ENCODE assay signal across 12 mouse cellular contexts in genomic region chr10:84886785-84887184, GRCm38 (mm10). TPM values are rescaled to one million over a fixed set of nuclear protein-coding genes. Genes with fewer than 3 reads are reported as not detected.
DNase-seq lines count a peak whose midpoint lies in the region; ATAC-seq and TF ChIP-seq lines count a peak whose summit lies in the region.
"Had no signal": no experiment of that assay in that cellular context is flagged by ENCODE, and none has a peak within 500 bp of the region (broad histone marks: within the 10 kb centered on the region; RNA-seq: fewer than 3 reads in every experiment).

No protein-coding gene starts in this region.

- no peaks in the 10 kb centered on the region; the same call in 1 of the 2 replicates for H3K27me3 ChIP-seq in lung, embryonic 15.5 days
- H3K27me3 ChIP-seq in intestine, postnatal 0 days (replicated peaks; ENCODE audit: control insufficient read depth, insufficient read depth, low read length): no peaks in the 10 kb centered on the region
- H3K27me3 ChIP-seq in stomach, embryonic 16.5 days (ENCODE audit: control insufficient read depth, insufficient read depth, low read length): no peaks in the 10 kb centered on the region
- H3K27me3 ChIP-seq: embryonic facial prominence, embryonic 13.5 days; limb, embryonic 13.5 days had no signal

- peak; percentile 19; the same call in 1 of the 2 replicates for ATAC-seq in lung, embryonic 15.5 days (ENCODE audit: borderline replicate concordance, extremely low read depth, low FRiP score, low TSS enrichment)
- ATAC-seq in intestine, postnatal 0 days: no peak
- ATAC-seq in stomach, embryonic 16.5 days (ENCODE audit: insufficient read depth, low FRiP score): no peak
- ATAC-seq: forebrain, embryonic 14.5 days had no signal

- H3K9ac ChIP-seq in lung, embryonic 15.5 days: no peak overlapping the region
- H3K9ac ChIP-seq in intestine, postnatal 0 days (ENCODE audit: low read depth, low read length): no peak overlapping the region
- peak overlapping the region; percentile 44; the same call in 1 of the 2 replicates for H3K9ac ChIP-seq in stomach, embryonic 16.5 days (ENCODE audit: low read length)
- H3K9ac ChIP-seq: embryonic facial prominence, embryonic 13.5 days; limb, embryonic 13.5 days had no signal

- H3K9me3 ChIP-seq in lung, embryonic 15.5 days: no peaks in the 10 kb centered on the region
- no peaks in the 10 kb centered on the region for H3K9me3 ChIP-seq in intestine, postnatal 0 days (ENCODE audit: control insufficient read depth)
- H3K9me3 ChIP-seq in stomach, embryonic 16.5 days (replicated peaks; ENCODE audit: control insufficient read depth, low read length): no peaks in the 10 kb centered on the region
- H3K9me3 ChIP-seq: embryonic facial prominence, embryonic 13.5 days; limb, embryonic 13.5 days had no signal

- no peak for TF ChIP-seq POLR2A in lung, adult 2 months (IDR thresholded peaks at IDR 0.05; ENCODE audit: borderline replicate concordance, extremely low read depth, low read depth, low read length)

- peaks cover 16% of the 10 kb centered on the region for H3K4me1 ChIP-seq in lung, embryonic 15.5 days
- H3K4me1 ChIP-seq in lung, adult 2 months (ENCODE audit: control insufficient read depth, insufficient read depth, low read length): no peaks in the 10 kb centered on the region
- H3K4me1 ChIP-seq in intestine, postnatal 0 days (replicated peaks; ENCODE audit: control insufficient read depth, insufficient read depth, low read length): peaks cover 6% of the 10 kb centered on the region; the same call in 1 of the 2 replicates
- H3K4me1 ChIP-seq in stomach, embryonic 16.5 days (ENCODE audit: control insufficient read depth, insufficient read depth, low read length): peaks cover 13% of the 10 kb centered on the region; the same call in 1 of the 2 replicates

- H3K36me3 ChIP-seq in lung, embryonic 15.5 days: no peaks in the 10 kb centered on the region
- no peaks in the 10 kb centered on the region for H3K36me3 ChIP-seq in intestine, postnatal 0 days (ENCODE audit: control insufficient read depth, insufficient read depth)
- no peaks in the 10 kb centered on the region for H3K36me3 ChIP-seq in stomach, embryonic 16.5 days (ENCODE audit: control insufficient read depth, insufficient read depth, low read length)
- H3K36me3 ChIP-seq: embryonic facial prominence, embryonic 13.5 days; limb, embryonic 13.5 days had no signal

- H3K4me2 ChIP-seq in lung, embryonic 15.5 days: peak overlapping the region; percentile 29; the same call in 1 of the 2 replicates
- peak overlapping the region; percentile 63 for H3K4me2 ChIP-seq in intestine, postnatal 0 days (replicated peaks; ENCODE audit: low read depth)
- peak overlapping the region; percentile 48 for H3K4me2 ChIP-seq in stomach, embryonic 16.5 days (ENCODE audit: low read depth, low read length)
- H3K4me2 ChIP-seq: embryonic facial prominence, embryonic 13.5 days; limb, embryonic 13.5 days had no signal

- no peak overlapping the region for H3K4me3 ChIP-seq in lung, embryonic 15.5 days
- H3K4me3 ChIP-seq in lung, adult 2 months (replicated peaks; ENCODE audit: extremely low read depth, low read depth, low read length): no peak overlapping the region
- H3K4me3 ChIP-seq in intestine, postnatal 0 days (ENCODE audit: low read depth, low read length): peak overlapping the region; percentile 24; the same call in 1 of the 2 replicates
- H3K4me3 ChIP-seq in stomach, embryonic 16.5 days (replicated peaks; ENCODE audit: low read length): no peak overlapping the region
- H3K4me3 ChIP-seq: embryonic facial prominence, embryonic 13.5 days; limb, embryonic 13.5 days had no signal

- WGBS in lung, embryonic 15.5 days: 28% methylated on average over 8 of the region's 8 CpGs
- WGBS in lung, adult 2 months: 53% methylated on average over 8 of the region's 8 CpGs
- 50% methylated on average over 8 of the region's 8 CpGs for WGBS in intestine, postnatal 0 days
- WGBS in stomach, embryonic 16.5 days: 62% methylated on average over 8 of the region's 8 CpGs

- H3K27ac ChIP-seq in lung, embryonic 15.5 days: no peak overlapping the region
- no peak overlapping the region for H3K27ac ChIP-seq in intestine, postnatal 0 days (ENCODE audit: low read depth, low read length)
- H3K27ac ChIP-seq in stomach, embryonic 16.5 days (ENCODE audit: low read length): peak overlapping the region; percentile 68
- H3K27ac ChIP-seq: embryonic facial prominence, embryonic 13.5 days; limb, embryonic 13.5 days had no signal

- no peak for TF ChIP-seq CTCF in lung, adult 2 months (IDR thresholded peaks at IDR 0.05; ENCODE audit: insufficient read depth, low read length)
- no peak for TF ChIP-seq CTCF in intestine, postnatal 0 days (IDR thresholded peaks at IDR 0.05; ENCODE audit: low read depth)

- DNase-seq in lung, adult 2 months: no peak
- DNase-seq in kidney, postnatal 14 days: peak; percentile 63
- DNase-seq in B cell, adult 2 months: no peak
- no peak for DNase-seq in natural killer cell, adult 2 months (ENCODE audit: low spot score in 2 of 2)
- DNase-seq: adrenal gland, adult 8-10 months; layer of hippocampus, postnatal 36 days had no signal

RNA-seq across cellular contexts. Expression of gene Ric8b, which starts 30.6 kb away (rescaled TPM):
- 18.2 and 20.9 TPM in 2 replicates for polyA plus RNA-seq in lung, embryonic 15.5 days (2015; fragmentation: Nextera tagmentation; extraction: Ambion mirVana)
- polyA plus RNA-seq in lung, adult 2 months (2012; rRNA removed): 8.5 and 12.9 TPM in 2 replicates
- 6.7 and 7.0 TPM in 2 replicates for polyA plus RNA-seq in intestine, postnatal 0 days (2015; fragmentation: Nextera tagmentation; extraction: Ambion mirVana)
- 17.6 and 18.2 TPM in 2 replicates for polyA plus RNA-seq in stomach, embryonic 16.5 days (2015; fragmentation: Nextera tagmentation; extraction: Ambion mirVana)
